Mouse (Mus musculus) central nervous system, embryonic 14 days (tissue): ENCODE measurements around the gene Gzmg. TPM values are rescaled to one million over a fixed set of nuclear protein-coding genes. Genes with fewer than 3 reads are reported as not detected.

Experiments used
- polyA plus RNA-seq: library from polyadenylated mRNA; depleted of rRNA; stranded (reverse); fragments of >200 nt; gene quantifications from 2 replicates; pipeline ENCODE4 v1.2.3, GENCODE M21; 2012; rRNA removed

The Gzmg gene
- not detected in 2 replicates for polyA plus RNA-seq

DNA sequence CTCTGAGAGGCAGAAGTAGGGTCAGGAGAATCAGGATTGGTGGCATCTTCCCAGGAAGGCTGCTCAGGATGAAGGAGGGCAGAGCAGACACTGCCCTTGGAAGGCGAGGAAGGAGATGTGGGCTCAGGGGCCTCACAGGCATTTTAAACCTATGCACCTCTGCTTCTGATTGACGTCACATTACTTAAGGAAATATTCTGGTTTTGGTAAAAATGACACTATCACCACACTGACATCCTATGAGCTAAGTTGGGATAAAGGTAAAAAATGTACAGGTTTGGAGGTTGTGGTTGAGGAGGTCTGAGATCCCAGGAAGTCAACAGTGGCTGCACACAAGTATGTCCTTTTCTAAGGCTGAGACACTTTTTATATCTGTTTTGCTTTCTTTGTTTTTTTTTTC, at the start of gene Gzmg:
TSS of gene Gzmg (minus strand) at position 101 of the 400 bp plus-strand sequence.

GRCm38 (mm10) chr14:56174499-56174898, 15.1 kb upstream of the Gzmg start, which contains the start of gene Gzmn:
TSS of gene Gzmn (minus strand) at chr14:56174599.

GRCm38 (mm10) chr14:56132508-56132907, 26.9 kb downstream of the Gzmg start, which contains the start of gene Gzmd:
TSS of gene Gzmd (minus strand) at chr14:56132608.

DNA sequence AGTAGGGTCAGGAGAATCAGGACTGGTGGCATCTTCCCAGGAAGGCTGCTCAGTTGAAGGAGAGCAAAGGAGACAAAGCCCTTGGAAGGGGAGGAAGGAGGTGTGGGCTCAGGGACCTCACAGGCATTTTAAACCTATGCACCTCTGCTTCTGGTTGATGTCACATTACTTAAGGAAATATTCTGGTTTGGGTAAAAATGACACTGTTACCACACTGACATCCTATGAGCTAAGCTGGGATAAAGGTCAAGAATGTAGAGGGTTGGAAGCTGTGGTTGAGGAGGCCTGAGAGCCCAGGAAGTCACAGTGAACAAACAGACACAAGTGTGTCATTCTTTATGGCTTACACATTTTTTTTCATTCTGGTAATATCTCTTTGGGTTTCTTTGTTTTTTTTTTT, 38.9 kb downstream of the Gzmg start, which contains the start of gene Gzme:
TSS of gene Gzme (minus strand) at position 101 of the 400 bp plus-strand sequence.

Other genes with a start within 250 kb of the Gzmg start
- gene Cma1, start 214.9 kb downstream of the Gzmg start, polyA plus RNA-seq, result 1.4 and 5.1 TPM in 2 replicates
- gene Cma2, start 208.6 kb downstream of the Gzmg start, polyA plus RNA-seq, result not detected in 2 replicates
- gene Mcpt1, start 141.6 kb downstream of the Gzmg start, polyA plus RNA-seq, result 0.08 TPM in 1 of 2 replicates, not detected in the other
- gene Mcpt9, start 129.1 kb downstream of the Gzmg start, polyA plus RNA-seq, result not detected in 2 replicates
- gene Mcpt2, start 117.5 kb downstream of the Gzmg start, polyA plus RNA-seq, result 0.06 TPM in 1 of 2 replicates, not detected in the other
- gene Mcpt4, start 97.3 kb downstream of the Gzmg start, polyA plus RNA-seq, result 0.19 TPM in 1 of 2 replicates, not detected in the other
- gene Mcpt8, start 74.3 kb downstream of the Gzmg start, polyA plus RNA-seq, result 0.07 and 0.23 TPM in 2 replicates
- gene Ctsg, start 57.0 kb downstream of the Gzmg start, polyA plus RNA-seq, result 0.22 and 0.29 TPM in 2 replicates
- not detected in 2 replicates for gene Gzme, start 39.0 kb downstream of the Gzmg start, polyA plus RNA-seq
- gene Gzmd, start 27.0 kb downstream of the Gzmg start, polyA plus RNA-seq, result not detected in 2 replicates
- not detected in 2 replicates for gene Gzmn, start 15.0 kb upstream of the Gzmg start, polyA plus RNA-seq
- gene Gzmf, start 51.8 kb upstream of the Gzmg start, polyA plus RNA-seq, result not detected in 2 replicates
- gene Gzmc, start 75.1 kb upstream of the Gzmg start, polyA plus RNA-seq, result 0.09 TPM in 1 of 2 replicates, not detected in the other
- 0.04 and 0.09 TPM in 2 replicates for gene Gzmb, start 102.7 kb upstream of the Gzmg start, polyA plus RNA-seq
- 0.09 TPM in 2 replicates for gene Atp12a, start 205.5 kb upstream of the Gzmg start, polyA plus RNA-seq
- gene Rnf17, start 243.0 kb upstream of the Gzmg start, polyA plus RNA-seq, result 0.42 and 0.61 TPM in 2 replicates